Mouse (Mus musculus): Measurements from ENCODE around the gene Ifnar1. TPM values are rescaled to one million over a fixed set of nuclear protein-coding genes. Genes with fewer than 3 reads are reported as not detected.
A peak's percentile ranks its signal among the peaks of the same experiment; 100 is the strongest.

Gene Ifnar1
- polyA plus RNA-seq, 1 experiment = 31.3 TPM

- H3K27me3 ChIP-seq (ENCODE audit: control insufficient read depth, insufficient read depth, low read length, poor library complexity, severe bottlenecking) = no peaks in the 10 kb centered on the region
- no peak within 1 kb of the TSS for H3K27ac ChIP-seq (ENCODE audit: insufficient read depth, low read length)
- no peak for TF ChIP-seq POLR2A (IDR thresholded peaks at IDR 0.05; ENCODE audit: insufficient read depth, low read length)
- no peak for TF ChIP-seq CTCF (IDR thresholded peaks at IDR 0.05; ENCODE audit: low read depth, low read length)
- no peak for TF ChIP-seq EP300 (IDR thresholded peaks at IDR 0.05; ENCODE audit: insufficient read depth, low read depth, low read length)
- no peaks in the 10 kb centered on the region for H3K4me1 ChIP-seq (ENCODE audit: control insufficient read depth, insufficient read depth, low read length)
- H3K36me3 ChIP-seq (ENCODE audit: control insufficient read depth, insufficient read depth, low read length, poor library complexity, severe bottlenecking) = no peaks in the 10 kb centered on the region
- H3K9me3 ChIP-seq (replicated peaks; ENCODE audit: control insufficient read depth, insufficient read depth, low read length, poor library complexity, severe bottlenecking) = no peaks in the 10 kb centered on the region
- H3K4me3 ChIP-seq (ENCODE audit: low read depth, low read length) = peak within 1 kb of the TSS; percentile 64
- H3K9ac ChIP-seq (ENCODE audit: low read depth, poor library complexity, severe bottlenecking) = peak within 1 kb of the TSS; percentile 85
Observed at GRCm38 (mm10) chr16:91546836-91547741, 62.1 kb downstream of the Ifnar1 start, which contains the start of gene Ifngr2. Gene Ifngr2 (plus strand): TSS chr16:91547072.

- no peaks in the 10 kb centered on the region for H3K9me3 ChIP-seq (replicated peaks; ENCODE audit: control insufficient read depth, insufficient read depth, low read length, poor library complexity, severe bottlenecking)
- no peaks in the 10 kb centered on the region for H3K27me3 ChIP-seq (ENCODE audit: control insufficient read depth, insufficient read depth, low read length, poor library complexity, severe bottlenecking)
- no peaks in the 10 kb centered on the region for H3K4me1 ChIP-seq (ENCODE audit: control insufficient read depth, insufficient read depth, low read length)
- H3K36me3 ChIP-seq (ENCODE audit: control insufficient read depth, insufficient read depth, low read length, poor library complexity, severe bottlenecking) = no peaks in the 10 kb centered on the region
- H3K9ac ChIP-seq (ENCODE audit: low read depth, poor library complexity, severe bottlenecking) = no peak overlapping the region
- H3K27ac ChIP-seq (ENCODE audit: insufficient read depth, low read length) = no peak overlapping the region
- no peak overlapping the region for H3K4me3 ChIP-seq (ENCODE audit: low read depth, low read length)
- TF ChIP-seq POLR2A (IDR thresholded peaks at IDR 0.05; ENCODE audit: insufficient read depth, low read length) (no peak), EP300 (IDR thresholded peaks at IDR 0.05; ENCODE audit: insufficient read depth, low read depth, low read length) (no peak), CTCF (IDR thresholded peaks at IDR 0.05; ENCODE audit: low read depth, low read length) (no peak)
Observed at GRCm38 (mm10) chr16:91547974-91548373, 62.9 kb downstream of the Ifnar1 start.

- Histone ChIP-seq H3K4me3 (ENCODE audit: low read depth, low read length) (no peak overlapping the region), H3K9ac (ENCODE audit: low read depth, poor library complexity, severe bottlenecking) (no peak overlapping the region), H3K9me3 (replicated peaks; ENCODE audit: control insufficient read depth, insufficient read depth, low read length, poor library complexity, severe bottlenecking) (no peaks in the 10 kb centered on the region), H3K27me3 (ENCODE audit: control insufficient read depth, insufficient read depth, low read length, poor library complexity, severe bottlenecking) (no peaks in the 10 kb centered on the region), H3K27ac (ENCODE audit: insufficient read depth, low read length) (no peak overlapping the region), H3K4me1 (ENCODE audit: control insufficient read depth, insufficient read depth, low read length) (peaks cover under 1% of the 10 kb centered on the region), H3K36me3 (ENCODE audit: control insufficient read depth, insufficient read depth, low read length, poor library complexity, severe bottlenecking) (no peaks in the 10 kb centered on the region)
- TF ChIP-seq CTCF (IDR thresholded peaks at IDR 0.05; ENCODE audit: low read depth, low read length) (no peak), POLR2A (IDR thresholded peaks at IDR 0.05; ENCODE audit: insufficient read depth, low read length) (no peak)
Observed at GRCm38 (mm10) chr16:91548586-91548985, 63.5 kb downstream of the Ifnar1 start.

- H3K9ac ChIP-seq (ENCODE audit: low read depth, poor library complexity, severe bottlenecking) = no peak overlapping the region
Observed at GRCm38 (mm10) chr16:91548996-91549395, 64.0 kb downstream of the Ifnar1 start.

GRCm38 (mm10) chr16:91549616-91550015 lies 64.6 kb downstream of the Ifnar1 start:
- Histone ChIP-seq H3K9me3 (replicated peaks; ENCODE audit: control insufficient read depth, insufficient read depth, low read length, poor library complexity, severe bottlenecking) (no peaks in the 10 kb centered on the region), H3K27me3 (ENCODE audit: control insufficient read depth, insufficient read depth, low read length, poor library complexity, severe bottlenecking) (no peaks in the 10 kb centered on the region), H3K36me3 (ENCODE audit: control insufficient read depth, insufficient read depth, low read length, poor library complexity, severe bottlenecking) (no peaks in the 10 kb centered on the region), H3K4me3 (ENCODE audit: low read depth, low read length) (no peak overlapping the region), H3K9ac (ENCODE audit: low read depth, poor library complexity, severe bottlenecking) (no peak overlapping the region), H3K27ac (ENCODE audit: insufficient read depth, low read length) (no peak overlapping the region), H3K4me1 (ENCODE audit: control insufficient read depth, insufficient read depth, low read length) (peaks cover 2% of the 10 kb centered on the region)
- TF ChIP-seq CTCF (IDR thresholded peaks at IDR 0.05; ENCODE audit: low read depth, low read length) = no peak
- TF ChIP-seq POLR2A (IDR thresholded peaks at IDR 0.05; ENCODE audit: insufficient read depth, low read length) = no peak
- TF ChIP-seq EP300 (IDR thresholded peaks at IDR 0.05; ENCODE audit: insufficient read depth, low read depth, low read length) = no peak

More at GRCm38 (mm10) chr16:91548996-91549395, 64.0 kb downstream of the Ifnar1 start:
- no peak overlapping the region for H3K27ac ChIP-seq (ENCODE audit: insufficient read depth, low read length)
- H3K4me1 ChIP-seq (ENCODE audit: control insufficient read depth, insufficient read depth, low read length) = peaks cover 2% of the 10 kb centered on the region
- TF ChIP-seq CTCF (IDR thresholded peaks at IDR 0.05; ENCODE audit: low read depth, low read length) (no peak), POLR2A (IDR thresholded peaks at IDR 0.05; ENCODE audit: insufficient read depth, low read length) (no peak), EP300 (IDR thresholded peaks at IDR 0.05; ENCODE audit: insufficient read depth, low read depth, low read length) (no peak)
- H3K36me3 ChIP-seq (ENCODE audit: control insufficient read depth, insufficient read depth, low read length, poor library complexity, severe bottlenecking) = no peaks in the 10 kb centered on the region
- no peaks in the 10 kb centered on the region for H3K27me3 ChIP-seq (ENCODE audit: control insufficient read depth, insufficient read depth, low read length, poor library complexity, severe bottlenecking)
- no peaks in the 10 kb centered on the region for H3K9me3 ChIP-seq (replicated peaks; ENCODE audit: control insufficient read depth, insufficient read depth, low read length, poor library complexity, severe bottlenecking)
- H3K4me3 ChIP-seq (ENCODE audit: low read depth, low read length) = no peak overlapping the region

- Histone ChIP-seq H3K9me3 (replicated peaks; ENCODE audit: control insufficient read depth, insufficient read depth, low read length, poor library complexity, severe bottlenecking) (no peaks in the 10 kb centered on the region), H3K36me3 (ENCODE audit: control insufficient read depth, insufficient read depth, low read length, poor library complexity, severe bottlenecking) (no peaks in the 10 kb centered on the region), H3K9ac (ENCODE audit: low read depth, poor library complexity, severe bottlenecking) (no peak overlapping the region), H3K27me3 (ENCODE audit: control insufficient read depth, insufficient read depth, low read length, poor library complexity, severe bottlenecking) (no peaks in the 10 kb centered on the region), H3K4me3 (ENCODE audit: low read depth, low read length) (no peak overlapping the region), H3K27ac (ENCODE audit: insufficient read depth, low read length) (no peak overlapping the region), H3K4me1 (ENCODE audit: control insufficient read depth, insufficient read depth, low read length) (peaks cover 7% of the 10 kb centered on the region)
- TF ChIP-seq POLR2A (IDR thresholded peaks at IDR 0.05; ENCODE audit: insufficient read depth, low read length) (no peak), EP300 (IDR thresholded peaks at IDR 0.05; ENCODE audit: insufficient read depth, low read depth, low read length) (no peak), CTCF (IDR thresholded peaks at IDR 0.05; ENCODE audit: low read depth, low read length) (no peak)
Observed at GRCm38 (mm10) chr16:91551081-91551524, 66.1 kb downstream of the Ifnar1 start.
